Mouse (Mus musculus) forebrain, embryonic 12.5 days (tissue): ENCODE data around the gene Tbc1d10b. TPM values are rescaled to one million over a fixed set of nuclear protein-coding genes. Genes with fewer than 3 reads are reported as not detected.
A peak's percentile ranks its signal among the peaks of the same experiment; 100 is the strongest.
"Not testable (repeated sequence)": the region's sequence is repeated elsewhere in the genome, so short reads cannot be mapped to it uniquely, and the experiment has no call there.

ENCODE experiments used
- ATAC-seq: fragments of 200-750 bp; cut with Nextera tagmentation; 2 replicates; pipeline ENCODE4 v1.8.0; 2017; ENCODE audit warnings: moderate TSS enrichment; ENCODE audit not compliant: low FRiP score
- H3K27ac ChIP-seq: fragments of 300-500 bp; sonication (generic); 2 replicates; pipeline ENCODE4 v1.5.1; 2016; ENCODE audit warnings: mild to moderate bottlenecking
- H3K27me3 ChIP-seq: fragments of 300-500 bp; sonication (generic); 2 replicates; pipeline ENCODE4 v1.6.1; 2016; ENCODE audit warnings: mild to moderate bottlenecking
- H3K36me3 ChIP-seq: fragments of 300-500 bp; sonication (generic); replicated peaks from 2 replicates; pipeline ENCODE4 v1.6.1; 2016; ENCODE audit warnings: mild to moderate bottlenecking
- H3K4me1 ChIP-seq: fragments of 300-500 bp; sonication (generic); 2 replicates; pipeline ENCODE4 v1.6.1; 2016
- H3K4me2 ChIP-seq: fragments of 300-500 bp; sonication (generic); 2 replicates; pipeline ENCODE4 v1.6.1; 2016; ENCODE audit warnings: mild to moderate bottlenecking, moderate library complexity
- H3K4me3 ChIP-seq: fragments of 300-500 bp; sonication (generic); replicated peaks from 2 replicates; pipeline ENCODE4 v1.5.1; 2016; ENCODE audit warnings: mild to moderate bottlenecking
- H3K9ac ChIP-seq: fragments of 300-500 bp; sonication (generic); 2 replicates; pipeline ENCODE4 v1.6.1; 2016; ENCODE audit warnings: mild to moderate bottlenecking
- H3K9me3 ChIP-seq: fragments of 300-500 bp; sonication (generic); 2 replicates; pipeline ENCODE4 v1.6.1; 2016
- WGBS: fragments of 180-500 bp; shearing (Covaris S2); methylation state at CpG from one replicate; pipeline ENCODE4 v1.1.7; 2016; 5-methylcytosine and 5-hydroxymethylcytosine counted together
- polyA plus RNA-seq: library from polyadenylated mRNA; unstranded; fragments of >200 nt; fragmentation: Nextera tagmentation; extraction: Ambion mirVana; gene quantifications from 2 replicates; pipeline ENCODE4 v1.2.1, GENCODE M21; 2016

The Tbc1d10b gene
- 30.8 and 34.3 TPM in 2 replicates for polyA plus RNA-seq

DNA sequence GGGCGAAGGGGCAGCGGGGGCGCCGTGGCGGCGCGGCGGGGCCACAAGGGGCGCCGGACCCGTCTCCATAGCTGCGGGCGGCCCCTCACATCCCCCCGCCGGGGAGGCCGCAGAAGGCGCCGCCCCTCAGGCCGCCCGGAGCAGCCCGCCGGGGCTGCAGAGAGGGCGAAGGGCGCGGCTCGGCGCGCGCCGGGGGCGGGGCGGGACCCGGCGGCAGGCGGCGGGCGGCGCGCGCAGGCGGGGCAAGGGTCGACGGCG, at the start of gene Tbc1d10b:
Tbc1d10b (minus strand) TSS at position 174 of the 258 bp plus-strand sequence.
- Histone ChIP-seq H3K9ac (peak within 1 kb of the TSS; percentile 96), H3K4me3 (peak within 1 kb of the TSS; percentile 96), H3K4me1 (peaks cover 35% of the 10 kb centered on the region), H3K36me3 (peaks cover 17% of the 10 kb centered on the region), H3K27ac (peak within 1 kb of the TSS; percentile 87), H3K27me3 (0 out of 2 replicates have a peak, but pooled peaks cover 5% of the 10 kb centered on the region), H3K4me2 (peak within 1 kb of the TSS; percentile 100), H3K9me3 (no peaks in the 10 kb centered on the region)
- 1% methylated on average over 12 of the region's 44 CpGs for WGBS
- ATAC-seq: peak; percentile 37; the same call in 1 of the 2 replicates

DNA sequence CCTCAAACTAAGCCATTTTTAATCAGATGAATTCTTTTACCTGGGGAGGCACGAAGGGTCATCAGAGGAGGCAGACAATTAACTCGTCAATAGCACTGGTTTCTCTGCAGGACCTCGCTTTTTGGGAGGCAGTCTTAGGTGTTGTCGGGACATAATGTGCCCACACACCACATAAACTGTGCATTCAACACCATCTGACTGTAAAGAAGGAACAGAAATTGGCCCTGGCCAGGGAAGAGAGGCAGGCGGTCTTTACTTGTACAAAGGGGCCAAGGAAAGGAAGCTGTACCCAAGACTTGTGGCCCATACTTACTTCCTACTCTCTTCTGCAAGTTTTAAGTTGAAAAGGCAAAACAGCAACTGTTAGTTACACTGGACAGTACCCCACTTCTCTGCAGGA, 48.2 kb upstream of the Tbc1d10b start:
- H3K4me2 ChIP-seq: no peak overlapping the region
- no peaks in the 10 kb centered on the region for H3K9me3 ChIP-seq
- H3K27me3 ChIP-seq: no peaks in the 10 kb centered on the region
- H3K36me3 ChIP-seq: peaks cover 23% of the 10 kb centered on the region
- peaks cover 34% of the 10 kb centered on the region for H3K4me1 ChIP-seq
- no peak overlapping the region for H3K9ac ChIP-seq
- H3K4me3 ChIP-seq: no peak overlapping the region
- H3K27ac ChIP-seq: no peak overlapping the region
- no peak for ATAC-seq
- WGBS: 95% methylated on average over 5 of the region's 5 CpGs

- H3K27ac ChIP-seq: no peak overlapping the region
- H3K9me3 ChIP-seq: no peaks in the 10 kb centered on the region
- no peak overlapping the region for H3K4me2 ChIP-seq
- H3K9ac ChIP-seq: no peak overlapping the region
- WGBS: 89% methylated on average over 2 of the region's 2 CpGs
- H3K4me3 ChIP-seq: no peak overlapping the region
- H3K4me1 ChIP-seq: peaks cover 30% of the 10 kb centered on the region
- ATAC-seq: no peak
- no peaks in the 10 kb centered on the region for H3K27me3 ChIP-seq
- H3K36me3 ChIP-seq: peaks cover 26% of the 10 kb centered on the region
These were observed 47.7 kb upstream of the Tbc1d10b start for GRCm38 (mm10) chr7:127255965-127256364.

DNA sequence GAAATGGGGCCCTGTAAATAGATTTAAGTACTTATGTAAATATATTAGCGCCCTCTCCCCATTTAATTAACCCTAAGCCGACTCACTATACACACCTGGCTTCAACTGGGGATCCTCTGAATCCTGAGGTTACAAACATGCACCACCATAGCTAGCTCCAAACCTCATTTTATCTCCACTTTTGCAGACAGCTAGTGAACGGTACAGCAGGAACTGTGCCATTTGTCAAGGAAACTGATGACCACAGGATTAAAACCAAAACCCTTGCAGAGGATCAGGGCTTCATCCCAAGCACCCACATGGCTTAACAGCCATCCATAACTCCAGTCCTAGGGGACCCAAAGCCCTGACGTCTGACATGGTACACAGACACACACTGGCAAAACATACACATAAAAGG, 46.7 kb upstream of the Tbc1d10b start:
- Histone ChIP-seq H3K36me3 (peaks cover 26% of the 10 kb centered on the region), H3K9ac (peak overlapping the region; percentile 82), H3K9me3 (no peaks in the 10 kb centered on the region), H3K27me3 (no peaks in the 10 kb centered on the region), H3K4me3 (peak overlapping the region; percentile 56), H3K4me2 (peak overlapping the region; percentile 73), H3K4me1 (peaks cover 27% of the 10 kb centered on the region), H3K27ac (peak overlapping the region; percentile 92; the same call in 1 of the 2 replicates)
- no peak for ATAC-seq
- 34% methylated on average over 4 of the region's 4 CpGs for WGBS

- WGBS: 1% methylated on average over 136 of the region's 136 CpGs
- no peaks in the 10 kb centered on the region for H3K27me3 ChIP-seq
- peaks cover 18% of the 10 kb centered on the region for H3K4me1 ChIP-seq
- H3K36me3 ChIP-seq: peaks cover 35% of the 10 kb centered on the region
- H3K27ac ChIP-seq: peak overlapping the region; percentile 92
- peak overlapping the region; percentile 56 for H3K4me3 ChIP-seq
- H3K9ac ChIP-seq: peak overlapping the region; percentile 82
- H3K4me2 ChIP-seq: peak overlapping the region; percentile 73
- H3K9me3 ChIP-seq: no peaks in the 10 kb centered on the region
- peak; percentile 94 for ATAC-seq
These were observed 45.8 kb upstream of the Tbc1d10b start for GRCm38 (mm10) chr7:127253821-127254769.

- ATAC-seq: no peak
- Histone ChIP-seq H3K36me3 (peaks cover 38% of the 10 kb centered on the region), H3K4me2 (peak overlapping the region; percentile 73), H3K9me3 (no peaks in the 10 kb centered on the region), H3K4me1 (peaks cover 15% of the 10 kb centered on the region), H3K4me3 (peak overlapping the region; percentile 56), H3K27ac (no peak overlapping the region), H3K27me3 (no peaks in the 10 kb centered on the region), H3K9ac (peak overlapping the region; percentile 82)
- WGBS: 83% methylated on average over 6 of the region's 6 CpGs
These were observed 45.1 kb upstream of the Tbc1d10b start for GRCm38 (mm10) chr7:127253341-127253740.

DNA sequence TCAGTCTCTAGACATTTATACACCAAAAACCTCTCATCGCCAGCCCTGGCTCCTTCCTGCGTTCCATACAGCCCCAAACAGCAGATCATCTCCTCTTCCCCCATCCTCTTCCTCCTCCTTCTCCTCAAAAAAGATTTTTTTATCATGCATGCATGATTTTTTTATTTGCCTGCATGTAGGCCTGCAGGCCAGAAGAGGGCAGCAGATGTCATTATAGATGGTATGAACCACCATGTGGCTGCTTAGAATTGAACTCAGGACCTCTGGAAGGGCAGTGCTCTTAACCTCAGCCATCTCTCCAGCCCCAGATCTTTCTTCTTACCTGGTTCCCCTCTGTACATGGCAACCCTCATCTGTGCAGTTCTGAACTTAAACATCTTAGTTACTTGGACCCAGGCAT, 44.1 kb upstream of the Tbc1d10b start:
- no peak for ATAC-seq
- Histone ChIP-seq H3K36me3 (peaks cover 40% of the 10 kb centered on the region), H3K4me1 (peaks cover 15% of the 10 kb centered on the region), H3K27ac (no peak overlapping the region), H3K4me3 (no peak overlapping the region), H3K9ac (no peak overlapping the region), H3K9me3 (no peaks in the 10 kb centered on the region), H3K27me3 (no peaks in the 10 kb centered on the region), H3K4me2 (no peak overlapping the region)
- 88% methylated on average over 2 of the region's 2 CpGs for WGBS

DNA sequence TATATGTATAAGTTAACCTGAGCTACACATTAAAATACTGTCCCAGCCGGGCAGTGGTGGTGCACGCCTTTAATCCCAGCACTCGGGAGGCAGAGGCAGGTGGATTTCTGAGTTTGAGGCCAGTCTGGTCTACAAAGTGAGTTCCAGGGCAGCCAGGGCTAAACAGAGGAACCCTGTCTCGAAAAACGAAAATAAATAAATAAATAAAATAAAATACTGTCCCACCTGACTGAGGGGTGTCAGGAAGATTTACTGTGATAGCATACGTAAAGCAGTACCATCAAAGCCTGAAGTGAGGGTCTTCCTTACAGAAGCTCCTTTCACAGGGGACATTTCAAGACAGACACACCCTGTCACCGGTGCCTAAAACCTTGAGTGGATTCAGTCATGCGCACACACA, 42.2 kb upstream of the Tbc1d10b start:
- not testable (repeated sequence) for H3K4me3 ChIP-seq, ATAC-seq, H3K9me3 ChIP-seq, H3K27me3 ChIP-seq, H3K27ac ChIP-seq, H3K4me2 ChIP-seq, H3K9ac ChIP-seq
- WGBS: 94% methylated on average over 8 of the region's 8 CpGs
- Histone ChIP-seq H3K36me3 (peaks cover 34% of the 10 kb centered on the region), H3K4me1 (peaks cover 28% of the 10 kb centered on the region)

DNA sequence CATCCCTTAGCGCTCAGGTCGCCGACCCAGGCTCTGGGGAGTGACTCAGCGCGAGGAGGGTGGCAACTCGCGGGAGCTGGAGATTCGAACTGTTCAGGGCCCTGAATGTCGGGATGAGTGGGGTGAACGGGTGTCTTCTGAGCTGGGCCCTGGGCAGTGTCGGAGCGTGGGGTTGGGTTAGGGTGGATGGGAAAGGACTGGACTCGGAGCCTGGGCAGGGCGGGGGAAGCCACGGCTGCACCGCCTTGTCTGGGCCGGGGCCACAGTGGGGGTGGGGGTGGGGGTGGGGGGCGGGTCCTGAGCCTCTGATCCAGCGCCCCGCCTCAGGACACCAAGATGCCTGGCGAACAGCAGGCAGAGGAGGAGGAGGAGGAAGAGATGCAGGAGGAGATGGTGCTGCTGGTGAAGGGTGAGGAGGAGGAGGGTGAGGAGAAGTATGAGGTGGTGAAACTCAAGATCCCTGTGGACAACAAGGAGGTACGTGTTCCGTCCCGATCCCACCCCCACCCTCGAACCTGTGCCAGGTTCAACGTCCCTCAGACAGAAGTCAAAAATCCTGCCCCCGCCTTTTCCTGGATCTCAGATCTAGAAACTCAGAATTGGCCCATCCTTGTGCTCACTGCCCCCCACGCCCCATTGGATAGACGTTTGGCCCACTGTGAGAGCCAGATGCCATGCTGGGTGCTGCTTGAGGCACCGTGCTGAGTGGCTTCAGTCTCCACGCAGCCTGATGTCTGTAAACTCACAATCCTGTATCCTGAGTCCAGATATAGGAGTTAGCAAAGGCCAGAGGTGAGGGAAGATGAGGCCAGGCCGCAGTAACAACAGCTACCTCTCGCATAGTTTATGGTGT, 36.6 kb upstream of the Tbc1d10b start:
- no peaks in the 10 kb centered on the region for H3K27me3 ChIP-seq
- peaks cover 35% of the 10 kb centered on the region for H3K36me3 ChIP-seq
- ATAC-seq: peak; percentile 76
- peak overlapping the region; percentile 87 for H3K4me2 ChIP-seq
- H3K27ac ChIP-seq: peak overlapping the region; percentile 87
- peaks cover 27% of the 10 kb centered on the region for H3K4me1 ChIP-seq
- peak overlapping the region; percentile 95 for H3K9ac ChIP-seq
- WGBS: 14% methylated on average over 26 of the region's 33 CpGs
- H3K4me3 ChIP-seq: peak overlapping the region; percentile 78
- no peaks in the 10 kb centered on the region for H3K9me3 ChIP-seq

GRCm38 (mm10) chr7:127243870-127244657, 35.8 kb upstream of the Tbc1d10b start, which contains the start of gene Zfp771:
Gene Zfp771 (plus strand): TSS chr7:127244274.
- Histone ChIP-seq H3K9ac (peak within 1 kb of the TSS; percentile 95), H3K27ac (peak within 1 kb of the TSS; percentile 87), H3K4me1 (peaks cover 27% of the 10 kb centered on the region), H3K4me2 (peak within 1 kb of the TSS; percentile 87), H3K27me3 (no peaks in the 10 kb centered on the region), H3K36me3 (peaks cover 31% of the 10 kb centered on the region), H3K9me3 (no peaks in the 10 kb centered on the region), H3K4me3 (peak within 1 kb of the TSS; percentile 78)
- under 1% methylated on average over 55 of the region's 56 CpGs for WGBS
- peak; percentile 97 for ATAC-seq

DNA sequence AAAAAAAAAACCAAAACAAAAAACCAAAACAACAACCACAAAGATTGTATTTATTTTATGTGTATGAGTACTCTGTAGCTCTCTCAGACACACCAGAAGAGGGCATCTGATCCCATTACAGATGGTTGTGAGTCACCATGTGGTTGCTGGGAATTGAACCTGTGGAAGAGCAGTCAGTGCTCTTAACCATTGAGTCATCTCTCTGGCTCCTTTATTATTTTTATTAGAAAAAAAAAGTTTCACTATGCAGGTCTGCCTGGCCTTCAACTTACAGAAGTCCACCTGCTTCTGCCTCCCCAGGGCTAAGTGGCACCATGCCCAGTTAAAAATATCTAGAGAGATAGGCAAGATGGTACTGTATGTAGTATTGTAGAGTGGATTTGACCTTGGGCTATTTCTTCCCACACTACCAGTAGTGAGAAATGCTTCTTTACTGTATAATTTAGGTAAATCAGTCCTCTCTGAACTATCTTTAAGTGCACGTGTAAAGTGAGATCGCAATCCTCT, 35.1 kb upstream of the Tbc1d10b start:
- peak overlapping the region; percentile 78 for H3K4me3 ChIP-seq
- H3K36me3 ChIP-seq: peaks cover 35% of the 10 kb centered on the region
- H3K9ac ChIP-seq: peak overlapping the region; percentile 95
- no peaks in the 10 kb centered on the region for H3K27me3 ChIP-seq
- H3K9me3 ChIP-seq: no peaks in the 10 kb centered on the region
- peak overlapping the region; percentile 87 for H3K4me2 ChIP-seq
- peaks cover 27% of the 10 kb centered on the region for H3K4me1 ChIP-seq
- WGBS: 35% methylated on average over 2 of the region's 2 CpGs
- ATAC-seq: no peak
- H3K27ac ChIP-seq: peak overlapping the region; percentile 87
